Mouse (Mus musculus) lung, adult 2 months (tissue): Measurements from ENCODE around the gene Slc38a1.

ENCODE experiments used
- CTCF ChIP-seq: fragments of 200-500 bp; IDR thresholded peaks from 2 replicates; pipeline ENCODE4 v1.5.1; 2011; ENCODE audit warnings: mild to moderate bottlenecking, low read length, control low read depth; ENCODE audit not compliant: insufficient read depth
- POLR2A ChIP-seq: fragments of 200-500 bp; IDR thresholded peaks from 2 replicates; pipeline ENCODE4 v1.6.1; 2011; ENCODE audit warnings: low read depth, mild to moderate bottlenecking, control low read depth, low read length, borderline replicate concordance; ENCODE audit errors: extremely low read depth

DNA sequence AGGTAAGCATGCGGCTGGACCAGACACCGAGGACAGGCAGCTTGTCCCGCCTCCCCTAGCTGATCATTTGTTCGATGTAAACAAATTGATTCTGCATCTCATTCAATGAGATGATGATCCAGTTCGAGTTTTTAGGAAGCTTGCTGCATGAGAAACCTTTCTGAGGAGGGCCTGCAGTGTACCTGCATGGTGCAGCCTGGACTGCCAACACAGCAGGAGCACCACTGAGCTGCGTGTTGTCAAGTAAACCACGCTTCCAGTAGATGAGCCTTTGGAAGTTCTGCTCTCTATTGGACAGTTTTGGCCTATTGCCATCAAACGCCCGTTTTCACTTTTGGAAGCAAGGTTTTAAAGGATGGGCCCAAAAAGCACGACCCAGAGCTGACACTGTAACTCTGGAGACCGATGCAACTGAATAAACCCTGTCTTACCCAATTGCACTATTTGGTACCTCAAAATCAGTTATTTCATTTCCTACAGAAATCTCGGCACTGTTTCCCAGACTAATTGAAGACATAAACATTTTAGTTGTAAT, 46.1 kb upstream of the Slc38a1 start:
- TF ChIP-seq POLR2A = no peak
- no peak for TF ChIP-seq CTCF
